ENCODE assay signal across 11 mouse cellular contexts in the genomic region with DNA sequence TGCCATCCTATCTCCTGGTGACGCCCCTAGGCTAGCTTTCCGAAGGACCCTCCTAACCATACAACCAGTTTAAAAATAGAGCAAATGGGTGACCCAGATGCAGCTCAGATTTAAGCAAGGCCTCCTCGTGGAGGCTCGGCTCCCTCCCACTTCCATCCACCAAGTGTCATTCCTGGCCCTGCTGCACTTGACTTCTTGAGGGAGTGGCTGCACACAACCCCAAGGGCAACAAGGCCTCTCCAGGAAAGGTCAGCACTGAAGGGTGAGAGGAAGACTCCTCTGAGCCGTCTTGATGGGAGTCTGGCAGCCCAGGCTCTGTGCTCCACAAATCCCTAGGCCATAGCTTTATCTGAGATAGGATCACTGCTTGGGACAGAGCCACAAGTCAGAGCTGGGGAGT. TPM values are rescaled to one million over a fixed set of nuclear protein-coding genes. Genes with fewer than 3 reads are reported as not detected.
DNase-seq lines count a peak whose midpoint lies in the region; ATAC-seq and TF ChIP-seq lines count a peak whose summit lies in the region.
"Had no signal": no experiment of that assay in that cellular context is flagged by ENCODE, and none has a peak within 500 bp of the region (broad histone marks: within the 10 kb centered on the region; RNA-seq: fewer than 3 reads in every experiment).

No protein-coding gene starts in this region.

- no peaks in the 10 kb centered on the region for H3K9me3 ChIP-seq in heart, embryonic 10.5 days
- no peaks in the 10 kb centered on the region for H3K9me3 ChIP-seq in liver, embryonic 14.5 days (ENCODE audit: control insufficient read depth, low read length)
- H3K9me3 ChIP-seq in liver, embryonic 12.5 days (replicated peaks) = no peaks in the 10 kb centered on the region
- no peaks in the 10 kb centered on the region for H3K9me3 ChIP-seq in heart, embryonic 16.5 days (replicated peaks; ENCODE audit: control insufficient read depth, low read length)
- H3K9me3 ChIP-seq: neural tube, embryonic 12.5 days had no signal

- no peaks in the 10 kb centered on the region for H3K27me3 ChIP-seq in heart, embryonic 10.5 days (ENCODE audit: insufficient read depth, poor library complexity, severe bottlenecking)
- no peaks in the 10 kb centered on the region for H3K27me3 ChIP-seq in liver, embryonic 14.5 days (ENCODE audit: control insufficient read depth, insufficient read depth, low read length)
- H3K27me3 ChIP-seq in liver, embryonic 12.5 days (replicated peaks) = no peaks in the 10 kb centered on the region; the same call in 1 of the 2 replicates
- no peaks in the 10 kb centered on the region for H3K27me3 ChIP-seq in heart, embryonic 16.5 days (ENCODE audit: control insufficient read depth, insufficient read depth, low read length)
- H3K27me3 ChIP-seq: neural tube, embryonic 12.5 days had no signal

- H3K36me3 ChIP-seq in heart, embryonic 10.5 days = 0 out of 2 replicates have a peak, but pooled peaks cover 2% of the 10 kb centered on the region
- no peaks in the 10 kb centered on the region; the same call in 1 of the 2 replicates for H3K36me3 ChIP-seq in liver, embryonic 14.5 days (replicated peaks; ENCODE audit: control insufficient read depth, insufficient read depth, low read depth)
- peaks cover 6% of the 10 kb centered on the region; the same call in 1 of the 2 replicates for H3K36me3 ChIP-seq in liver, embryonic 12.5 days
- no peaks in the 10 kb centered on the region for H3K36me3 ChIP-seq in heart, embryonic 16.5 days (ENCODE audit: control insufficient read depth, insufficient read depth)
- H3K36me3 ChIP-seq: neural tube, embryonic 12.5 days had no signal

- TF ChIP-seq POLR2A in olfactory bulb, adult 2 months (IDR thresholded peaks at IDR 0.05; ENCODE audit: insufficient read depth, low read depth, low read length) = no peak

- 21% methylated on average over 5 of the region's 5 CpGs for WGBS in heart, embryonic 10.5 days
- 64% methylated on average over 5 of the region's 5 CpGs for WGBS in liver, embryonic 14.5 days (ENCODE audit: insufficient replicate concordance)
- 70% methylated on average over 5 of the region's 5 CpGs for WGBS in liver, embryonic 12.5 days (ENCODE audit: insufficient replicate concordance)
- 27% methylated on average over 5 of the region's 5 CpGs for WGBS in heart, embryonic 16.5 days
- WGBS in olfactory bulb, adult 2 months = 36% methylated on average over 5 of the region's 5 CpGs

- TF ChIP-seq CTCF in liver, embryonic 14.5 days (IDR thresholded peaks at IDR 0.05; ENCODE audit: low read depth) = no peak
- TF ChIP-seq CTCF in olfactory bulb, adult 2 months (IDR thresholded peaks at IDR 0.05; ENCODE audit: insufficient read depth, low read depth, low read length) = no peak

- H3K27ac ChIP-seq in heart, embryonic 10.5 days = peak overlapping the region; percentile 93
- H3K27ac ChIP-seq in liver, embryonic 14.5 days = no peak overlapping the region
- H3K27ac ChIP-seq in liver, embryonic 12.5 days = no peak overlapping the region
- H3K27ac ChIP-seq in heart, embryonic 16.5 days (ENCODE audit: low read length) = peak overlapping the region; percentile 97
- H3K27ac ChIP-seq in olfactory bulb, adult 2 months (ENCODE audit: insufficient read depth, low read depth, low read length) = peak overlapping the region; percentile 6; the same call in 1 of the 2 replicates
- H3K27ac ChIP-seq: neural tube, embryonic 12.5 days had no signal

- H3K4me1 ChIP-seq in heart, embryonic 10.5 days = peaks cover 95% of the 10 kb centered on the region
- peaks cover 10 to 36% of the 10 kb centered on the region in 2 experiments for H3K4me1 ChIP-seq in liver, embryonic 14.5 days (replicated peaks; ENCODE audit: control insufficient read depth in 2 of 2, insufficient read depth in 2 of 2, low read length in 1 of 2)
- H3K4me1 ChIP-seq in liver, embryonic 12.5 days = peaks cover 83% of the 10 kb centered on the region
- H3K4me1 ChIP-seq in heart, embryonic 16.5 days (ENCODE audit: control insufficient read depth, insufficient read depth, low read length) = peaks cover 66% of the 10 kb centered on the region
- H3K4me1 ChIP-seq in olfactory bulb, adult 2 months (ENCODE audit: control insufficient read depth, insufficient read depth, low read length) = peaks cover 80% of the 10 kb centered on the region

- DNase-seq in heart, embryonic 10.5 days (ENCODE audit: low spot score) = no peak
- no peak for DNase-seq in heart, adult 9 months (ENCODE audit: low spot score in 2 of 2)
- no peak for DNase-seq in liver, embryonic 14.5 days (ENCODE audit: low read depth in 3 of 3, low spot score in 3 of 3)
- no peak for DNase-seq in spleen, postnatal 36 days (ENCODE audit: low spot score in 2 of 2)
- DNase-seq in cerebellum, postnatal 25 days = no peak
- DNase-seq: cerebellum, postnatal 14 days; right cerebral cortex, postnatal 14 days had no signal

- peak overlapping the region; percentile 30 for H3K4me3 ChIP-seq in heart, embryonic 10.5 days
- H3K4me3 ChIP-seq in liver, embryonic 14.5 days (ENCODE audit: insufficient read depth in 1 of 2, low read depth in 2 of 2, low read length in 2 of 2) = no peak overlapping the region
- no peak overlapping the region for H3K4me3 ChIP-seq in liver, embryonic 12.5 days
- H3K4me3 ChIP-seq in heart, embryonic 16.5 days (ENCODE audit: low read length) = no peak overlapping the region
- no peak overlapping the region for H3K4me3 ChIP-seq in olfactory bulb, adult 2 months (ENCODE audit: insufficient read depth, low read depth, low read length)
- H3K4me3 ChIP-seq: neural tube, embryonic 12.5 days had no signal

- no peak for TF ChIP-seq EP300 in liver, embryonic 14.5 days (IDR thresholded peaks at IDR 0.05; ENCODE audit: low read depth)

- H3K9ac ChIP-seq in liver, embryonic 14.5 days (replicated peaks) = no peak overlapping the region
- H3K9ac ChIP-seq in liver, embryonic 12.5 days = no peak overlapping the region
- H3K9ac ChIP-seq in heart, embryonic 16.5 days (ENCODE audit: low read length) = peak overlapping the region; percentile 64
- H3K9ac ChIP-seq: neural tube, embryonic 12.5 days had no signal

- 0 out of 2 replicates have a peak, but pooled peaks have one; percentile 5 for ATAC-seq in liver, embryonic 14.5 days (ENCODE audit: insufficient read depth)
- no peak for ATAC-seq in liver, embryonic 12.5 days
- no peak for ATAC-seq in heart, embryonic 16.5 days (replicated peaks; ENCODE audit: extremely low read depth, insufficient read depth, low FRiP score)

- H3K4me2 ChIP-seq in liver, embryonic 14.5 days (ENCODE audit: low read depth) = no peak overlapping the region
- no peak overlapping the region for H3K4me2 ChIP-seq in liver, embryonic 12.5 days
- peak overlapping the region; percentile 46 for H3K4me2 ChIP-seq in heart, embryonic 16.5 days (ENCODE audit: low read depth, low read length)
- H3K4me2 ChIP-seq: neural tube, embryonic 12.5 days had no signal

RNA-seq across cellular contexts. Expression of a gene that starts 25.7 kb away (rescaled TPM):
- polyA plus RNA-seq in heart, embryonic 10.5 days (2016; fragmentation: Nextera tagmentation; extraction: Ambion mirVana) = 8.2 and 8.3 TPM in 2 replicates
- 6.7 and 8.8 TPM in 2 replicates for polyA plus RNA-seq in liver, embryonic 14.5 days (2012; rRNA removed)
- 5.0 and 6.6 TPM in 2 replicates for polyA plus RNA-seq in liver, embryonic 14.5 days (2014; fragmentation: Nextera tagmentation; extraction: Ambion mirVana)
- polyA plus RNA-seq in liver, embryonic 12.5 days (2016; fragmentation: Nextera tagmentation; extraction: Ambion mirVana) = 8.7 and 9.9 TPM in 2 replicates
- polyA plus RNA-seq in heart, embryonic 16.5 days (2015; fragmentation: Nextera tagmentation; extraction: Ambion mirVana) = 7.6 and 9.2 TPM in 2 replicates
- polyA plus RNA-seq in olfactory bulb, adult 2 months (2012; ENCODE audit: insufficient read depth, insufficient read length, low replicate concordance, missing spikeins) = not detected in 2 replicates

Comparison
In these comparisons a context has a peak if more than half of its experiments do, and no peak if none do; other contexts are left out.
1. H3K27ac ChIP-seq: peak in heart, embryonic 10.5 days (single experiment), heart, embryonic 16.5 days (single experiment) and olfactory bulb, adult 2 months (single experiment); none in liver, embryonic 14.5 days (single experiment) and liver, embryonic 12.5 days (single experiment).